Mouse (Mus musculus): ENCODE data around the gene Phf21a. TPM values are rescaled to one million over a fixed set of nuclear protein-coding genes. Genes with fewer than 3 reads are reported as not detected.

Gene Phf21a
- polyA plus RNA-seq, 1 experiment from 2014 or later: 40.4 TPM

GRCm38 (mm10) chr2:92164291-92164690 lies 71.4 kb downstream of the Phf21a start:
- Histone ChIP-seq H3K9me3 (replicated peaks) (no peaks in the 10 kb centered on the region), H3K4me1 (no peaks in the 10 kb centered on the region), H3K9ac (no peak overlapping the region), H3K4me2 (replicated peaks) (no peak overlapping the region), H3K27me3 (no peaks in the 10 kb centered on the region), H3K27ac (no peak overlapping the region), H3K4me3 (no peak overlapping the region), H3K36me3 (no peaks in the 10 kb centered on the region)
- no peak for ATAC-seq (ENCODE audit: low FRiP score)
- 62% methylated on average over 10 of the region's 10 CpGs for WGBS

DNA sequence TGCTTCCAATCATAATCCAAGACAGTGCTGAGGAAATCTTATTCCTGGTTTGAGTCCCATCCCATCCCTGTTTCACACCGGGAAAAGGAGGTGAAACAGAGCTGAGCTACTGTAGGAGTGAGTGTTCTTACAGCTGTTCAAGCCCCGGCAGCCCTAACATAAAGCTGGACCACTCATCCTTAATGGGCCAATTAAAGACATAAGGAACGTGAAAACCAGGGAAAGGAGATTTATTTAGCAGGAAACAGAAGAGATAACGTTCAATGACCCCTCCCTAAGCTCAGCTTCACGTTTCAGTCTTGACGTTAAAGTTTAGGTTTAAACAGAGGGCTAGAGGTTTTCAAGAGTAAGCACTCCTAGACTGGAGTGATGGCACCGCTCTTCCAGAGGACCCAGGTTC lies 74.0 kb downstream of the Phf21a start:
- H3K36me3 ChIP-seq: no peaks in the 10 kb centered on the region
- WGBS: 74% methylated on average over 7 of the region's 7 CpGs
- no peak overlapping the region for H3K4me2 ChIP-seq (replicated peaks)
- H3K9me3 ChIP-seq (replicated peaks): no peaks in the 10 kb centered on the region
- no peak overlapping the region for H3K27ac ChIP-seq
- H3K27me3 ChIP-seq: no peaks in the 10 kb centered on the region
- H3K4me3 ChIP-seq: no peak overlapping the region
- no peaks in the 10 kb centered on the region for H3K4me1 ChIP-seq
- no peak for ATAC-seq (ENCODE audit: low FRiP score)
- H3K9ac ChIP-seq: no peak overlapping the region

DNA sequence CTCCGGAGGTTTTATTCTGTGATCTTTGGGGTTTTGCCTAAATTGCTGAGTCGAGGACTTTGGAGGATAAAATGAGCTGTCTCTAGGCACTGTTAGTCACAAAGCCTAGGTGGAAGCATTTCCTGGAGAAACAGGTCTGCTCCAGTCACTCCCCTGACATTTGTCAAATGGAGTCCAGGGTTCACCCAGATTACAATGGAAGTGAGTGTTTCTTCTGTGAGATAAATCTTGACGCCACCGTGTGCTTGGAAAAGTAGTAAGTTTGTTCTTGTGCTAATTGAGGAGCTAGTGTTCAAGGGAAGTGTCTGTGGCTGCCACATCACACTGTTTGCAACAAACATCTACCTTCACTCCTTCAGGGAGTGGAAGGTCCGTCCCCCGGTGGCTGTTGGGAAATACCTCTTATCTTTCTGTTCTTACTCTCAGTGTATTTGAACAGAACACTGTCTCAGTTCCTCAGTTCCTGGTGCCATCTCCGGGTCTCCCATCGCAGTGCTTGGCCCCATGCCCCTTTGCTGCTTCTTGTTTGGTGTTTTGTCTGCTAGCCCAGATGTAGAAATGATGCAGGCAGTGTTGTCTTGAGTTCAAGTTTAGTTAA lies 78.2 kb downstream of the Phf21a start:
- Histone ChIP-seq H3K4me2 (replicated peaks) (no peak overlapping the region), H3K27ac (no peak overlapping the region), H3K9ac (no peak overlapping the region), H3K9me3 (replicated peaks) (no peaks in the 10 kb centered on the region), H3K27me3 (no peaks in the 10 kb centered on the region), H3K4me3 (no peak overlapping the region), H3K36me3 (no peaks in the 10 kb centered on the region), H3K4me1 (no peaks in the 10 kb centered on the region)
- ATAC-seq (ENCODE audit: low FRiP score): no peak
- 72% methylated on average over 8 of the region's 8 CpGs for WGBS

DNA sequence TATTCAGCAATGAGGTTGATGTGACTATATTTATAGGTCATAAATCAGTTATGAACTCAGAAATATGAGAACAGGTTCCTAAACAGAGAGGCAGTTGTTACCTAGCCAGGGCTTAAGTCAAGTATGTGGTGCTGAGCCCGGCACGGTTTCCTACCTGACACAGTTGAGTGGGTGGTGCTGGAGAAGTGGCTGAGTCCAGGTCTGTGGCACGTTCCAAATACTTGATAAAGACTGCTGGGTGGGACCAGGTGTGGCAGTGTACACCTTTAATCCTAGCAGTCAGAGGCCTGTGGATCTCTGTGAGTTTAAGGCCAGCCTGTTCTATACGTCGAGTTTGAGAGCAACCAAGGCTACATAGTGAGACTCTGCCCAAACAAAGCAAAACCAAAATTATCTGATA lies 79.4 kb downstream of the Phf21a start:
- Histone ChIP-seq H3K4me2 (replicated peaks) (no peak overlapping the region), H3K9me3 (replicated peaks) (no peaks in the 10 kb centered on the region), H3K27ac (no peak overlapping the region), H3K36me3 (no peaks in the 10 kb centered on the region), H3K27me3 (no peaks in the 10 kb centered on the region), H3K4me3 (no peak overlapping the region), H3K9ac (no peak overlapping the region), H3K4me1 (no peaks in the 10 kb centered on the region)
- ATAC-seq (ENCODE audit: low FRiP score): no peak
- 85% methylated on average over 5 of the region's 5 CpGs for WGBS

DNA sequence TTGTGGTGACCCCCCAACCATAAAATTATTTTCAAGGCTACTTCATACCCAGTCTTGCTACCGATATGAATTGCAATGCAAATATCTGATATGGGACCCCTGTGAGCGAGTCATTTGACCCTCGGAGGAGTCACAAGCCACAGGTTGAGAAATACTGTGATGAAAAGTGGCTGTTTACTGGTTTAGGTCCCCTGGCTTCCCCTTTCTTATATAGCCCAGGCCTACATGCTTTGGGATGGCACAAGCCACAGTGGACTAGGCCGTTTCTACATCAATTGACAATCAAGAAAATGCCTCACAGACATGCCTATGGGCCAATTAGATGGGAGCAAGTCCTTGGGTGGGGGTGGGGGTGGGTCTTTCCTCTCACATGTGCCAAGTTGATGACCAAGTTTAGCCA lies 80.3 kb downstream of the Phf21a start:
- Histone ChIP-seq H3K9ac (no peak overlapping the region), H3K27me3 (no peaks in the 10 kb centered on the region), H3K4me2 (replicated peaks) (no peak overlapping the region), H3K27ac (no peak overlapping the region), H3K4me3 (no peak overlapping the region), H3K9me3 (replicated peaks) (no peaks in the 10 kb centered on the region), H3K4me1 (no peaks in the 10 kb centered on the region), H3K36me3 (no peaks in the 10 kb centered on the region)
- no peak for ATAC-seq (ENCODE audit: low FRiP score)
- 90% methylated on average over 4 of the region's 4 CpGs for WGBS

- ATAC-seq (ENCODE audit: low FRiP score): no peak
- WGBS: 64% methylated on average over 7 of the region's 7 CpGs
Observed at GRCm38 (mm10) chr2:92174265-92174664, 81.3 kb downstream of the Phf21a start.

DNA sequence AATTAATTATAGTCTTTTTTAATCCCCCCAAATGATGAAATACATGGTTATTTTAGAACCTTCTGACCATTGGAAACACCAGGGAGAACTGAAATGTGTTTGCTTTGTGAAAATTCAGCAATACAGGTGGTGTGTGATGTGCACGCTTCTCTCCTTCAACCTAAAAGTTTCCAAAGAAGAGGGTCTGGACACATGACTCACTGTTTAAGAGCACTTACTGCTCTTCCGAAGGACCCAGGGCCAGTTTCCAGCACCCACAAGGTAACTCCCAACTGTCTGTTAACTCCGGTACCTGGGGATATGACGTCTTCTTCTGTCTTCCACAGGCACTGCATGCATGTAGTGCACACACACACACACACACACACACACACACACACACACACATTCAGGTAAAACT lies 82.1 kb downstream of the Phf21a start:
- no peak overlapping the region for H3K27ac ChIP-seq
- no peak overlapping the region for H3K9ac ChIP-seq
- 85% methylated on average over 4 of the region's 4 CpGs for WGBS

More at GRCm38 (mm10) chr2:92174265-92174664, 81.3 kb downstream of the Phf21a start:
- Histone ChIP-seq H3K4me2 (replicated peaks) (no peak overlapping the region), H3K4me1 (no peaks in the 10 kb centered on the region), H3K27me3 (no peaks in the 10 kb centered on the region), H3K9me3 (replicated peaks) (no peaks in the 10 kb centered on the region), H3K4me3 (no peak overlapping the region), H3K36me3 (no peaks in the 10 kb centered on the region), H3K9ac (no peak overlapping the region), H3K27ac (no peak overlapping the region)

DNA sequence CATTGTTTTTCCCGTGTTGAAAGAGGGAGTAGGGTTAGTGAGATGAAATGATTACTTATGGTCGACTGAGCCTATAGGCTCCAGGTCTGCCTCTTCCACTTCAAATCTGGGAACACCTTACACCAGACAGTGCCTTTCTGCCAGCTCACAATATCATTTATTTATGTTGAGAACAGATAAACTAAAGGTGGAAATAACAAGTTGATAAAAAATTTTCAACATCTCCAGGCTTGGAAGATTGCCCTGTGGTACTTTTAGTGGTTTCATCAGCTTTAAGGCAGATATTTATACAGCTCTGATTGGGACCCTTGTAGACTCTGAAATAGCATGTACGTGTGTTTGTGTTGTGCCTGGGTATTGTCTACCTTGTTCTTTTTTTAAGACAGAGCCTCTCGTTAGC lies 83.4 kb downstream of the Phf21a start:
- H3K36me3 ChIP-seq: no peaks in the 10 kb centered on the region
- H3K27me3 ChIP-seq: no peaks in the 10 kb centered on the region
- no peaks in the 10 kb centered on the region for H3K9me3 ChIP-seq (replicated peaks)
- no peak overlapping the region for H3K4me2 ChIP-seq (replicated peaks)
- no peak overlapping the region for H3K9ac ChIP-seq
- 51% methylated on average over 4 of the region's 4 CpGs for WGBS
- no peaks in the 10 kb centered on the region for H3K4me1 ChIP-seq
- ATAC-seq (ENCODE audit: low FRiP score): no peak
- H3K27ac ChIP-seq: no peak overlapping the region
- H3K4me3 ChIP-seq: no peak overlapping the region

More for the DNA sequence above, 82.1 kb downstream of the Phf21a start:
- Histone ChIP-seq H3K4me3 (no peak overlapping the region), H3K4me2 (replicated peaks) (no peak overlapping the region), H3K36me3 (no peaks in the 10 kb centered on the region), H3K27me3 (no peaks in the 10 kb centered on the region), H3K9me3 (replicated peaks) (no peaks in the 10 kb centered on the region), H3K4me1 (no peaks in the 10 kb centered on the region)
- ATAC-seq (ENCODE audit: low FRiP score): no peak

- Histone ChIP-seq H3K27ac (peak overlapping the region; percentile 100), H3K4me2 (replicated peaks) (peak overlapping the region; percentile 84), H3K9me3 (replicated peaks) (no peaks in the 10 kb centered on the region), H3K9ac (peak overlapping the region; percentile 94), H3K27me3 (no peaks in the 10 kb centered on the region), H3K4me3 (peak overlapping the region; percentile 76), H3K36me3 (no peaks in the 10 kb centered on the region), H3K4me1 (peaks cover 21% of the 10 kb centered on the region)
- no peak for ATAC-seq (ENCODE audit: low FRiP score)
- 2% methylated on average over 11 of the region's 11 CpGs for WGBS
Observed at GRCm38 (mm10) chr2:92182146-92182756, 89.3 kb downstream of the Phf21a start.

GRCm38 (mm10) chr2:92182981-92183501 lies 90.1 kb downstream of the Phf21a start:
- peak overlapping the region; percentile 94 for H3K9ac ChIP-seq
- peaks cover 26% of the 10 kb centered on the region for H3K4me1 ChIP-seq
- no peaks in the 10 kb centered on the region for H3K36me3 ChIP-seq
- no peaks in the 10 kb centered on the region for H3K9me3 ChIP-seq (replicated peaks)
- peak overlapping the region; percentile 84 for H3K4me2 ChIP-seq (replicated peaks)
- peak; percentile 76 for ATAC-seq (ENCODE audit: low FRiP score)
- peak overlapping the region; percentile 76 for H3K4me3 ChIP-seq
- H3K27ac ChIP-seq: peak overlapping the region; percentile 100
- WGBS: under 1% methylated on average over 36 of the region's 41 CpGs
- no peaks in the 10 kb centered on the region for H3K27me3 ChIP-seq

DNA sequence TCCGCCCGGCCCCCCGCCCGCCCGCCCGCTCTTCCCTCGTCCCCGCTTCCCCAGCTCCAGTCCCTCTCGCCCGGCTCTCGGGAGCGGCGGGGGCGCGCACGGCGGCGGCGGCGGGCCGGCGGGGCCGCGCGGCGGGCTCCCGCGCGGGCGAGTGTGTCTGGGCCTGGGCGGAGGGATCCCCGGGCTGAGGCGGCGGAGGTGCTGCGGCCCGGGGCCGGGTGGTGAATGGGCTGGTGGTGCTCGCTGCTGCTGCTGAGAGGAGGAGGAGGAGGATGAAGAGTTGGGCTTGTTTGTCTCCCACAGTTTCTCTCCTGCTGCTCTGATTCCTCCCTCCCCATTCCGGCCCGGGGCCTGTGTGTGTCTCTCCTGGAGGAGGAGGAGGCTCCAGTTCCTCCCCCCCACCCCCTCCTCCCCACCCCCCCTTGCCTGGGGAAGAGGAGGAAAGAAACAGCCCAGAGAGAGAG lies 90.7 kb downstream of the Phf21a start:
- Histone ChIP-seq H3K4me2 (replicated peaks) (peak overlapping the region; percentile 84), H3K27me3 (no peaks in the 10 kb centered on the region), H3K27ac (peak overlapping the region; percentile 100), H3K36me3 (no peaks in the 10 kb centered on the region), H3K4me3 (peak overlapping the region; percentile 76), H3K9ac (peak overlapping the region; percentile 94), H3K9me3 (replicated peaks) (no peaks in the 10 kb centered on the region), H3K4me1 (peaks cover 29% of the 10 kb centered on the region)
- peak; percentile 86 for ATAC-seq (ENCODE audit: low FRiP score)
- 10% methylated on average over 2 of the region's 40 CpGs for WGBS

GRCm38 (mm10) chr2:92184077-92184921 lies 91.4 kb downstream of the Phf21a start:
- Histone ChIP-seq H3K4me3 (peak overlapping the region; percentile 76), H3K36me3 (no peaks in the 10 kb centered on the region), H3K9me3 (replicated peaks) (no peaks in the 10 kb centered on the region), H3K27me3 (no peaks in the 10 kb centered on the region), H3K4me1 (peaks cover 32% of the 10 kb centered on the region), H3K4me2 (replicated peaks) (peak overlapping the region; percentile 84), H3K9ac (peak overlapping the region; percentile 94), H3K27ac (peak overlapping the region; percentile 100)
- 0% methylated on average over 18 of the region's 19 CpGs for WGBS
- peak; percentile 55 for ATAC-seq (ENCODE audit: low FRiP score)

Data from hindbrain, embryonic 12.5 days (tissue).